Mouse (Mus musculus): ENCODE results near the gene Atp6ap2. TPM values are rescaled to one million over a fixed set of nuclear protein-coding genes. Genes with fewer than 3 reads are reported as not detected.
"Not testable (repeated sequence)": the region's sequence is repeated elsewhere in the genome, so short reads cannot be mapped to it uniquely, and the experiment has no call there.

The Atp6ap2 gene
- polyA plus RNA-seq, 1 experiment from 2014 or later = 198 TPM

GRCm38 (mm10) chrX:12611211-12611610 is 23.6 kb downstream of the Atp6ap2 start:
- Histone ChIP-seq H3K27me3 (no peaks in the 10 kb centered on the region), H3K9ac (no peak overlapping the region), H3K4me2 (no peak overlapping the region), H3K27ac (replicated peaks) (no peak overlapping the region), H3K4me1 (replicated peaks) (no peaks in the 10 kb centered on the region), H3K9me3 (no peaks in the 10 kb centered on the region), H3K4me3 (no peak overlapping the region), H3K36me3 (peaks cover 15% of the 10 kb centered on the region; the same call in 1 of the 2 replicates)
- 88% methylated on average over 2 of the region's 2 CpGs for WGBS
- ATAC-seq (ENCODE audit: low FRiP score, low read depth) = no peak

DNA sequence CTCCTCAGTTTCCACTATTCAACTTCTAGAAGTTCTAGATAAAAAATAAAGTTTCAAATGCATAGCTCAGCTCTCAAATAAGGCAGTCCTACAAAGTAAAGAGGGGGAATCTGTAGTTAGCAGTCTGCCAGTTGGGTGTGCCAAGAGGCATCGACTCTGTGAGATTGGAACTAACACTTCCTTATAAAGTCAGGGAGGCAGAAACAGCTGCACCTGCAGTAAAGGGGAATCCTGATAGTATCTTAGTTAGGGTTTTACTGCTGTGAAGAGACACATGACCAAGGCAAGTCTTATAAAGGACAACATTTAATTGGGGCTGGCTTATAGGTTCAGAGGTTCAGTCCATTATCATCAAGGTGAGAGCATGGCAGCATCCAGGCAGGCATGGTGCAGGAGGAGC is 24.8 kb downstream of the Atp6ap2 start:
- not testable (repeated sequence) for H3K4me3 ChIP-seq; H3K9ac ChIP-seq; H3K9me3 ChIP-seq; ATAC-seq (ENCODE audit: low FRiP score, low read depth); H3K27me3 ChIP-seq; H3K36me3 ChIP-seq; H3K27ac ChIP-seq (replicated peaks); H3K4me2 ChIP-seq; H3K4me1 ChIP-seq (replicated peaks)
- WGBS = 96% methylated on average over 1 of the region's 1 CpGs

DNA sequence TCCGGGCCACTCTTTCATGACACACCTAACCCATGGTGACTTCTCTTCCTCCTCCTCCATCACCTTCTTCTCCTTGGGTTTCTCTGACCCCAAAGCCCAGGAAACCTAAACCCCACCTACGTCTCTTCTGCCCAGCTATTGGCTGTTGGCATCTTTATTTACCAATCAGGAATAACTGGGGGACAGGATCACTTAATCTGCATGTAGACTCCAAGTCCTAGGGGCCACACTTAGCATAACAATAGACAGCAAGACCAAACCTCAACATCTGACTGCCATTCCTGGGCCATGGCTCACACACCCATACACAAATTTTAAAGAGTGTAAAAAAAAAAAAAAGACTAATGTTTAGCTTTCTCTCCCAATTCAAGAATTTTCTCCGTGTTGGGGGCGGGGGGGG is 37.5 kb downstream of the Atp6ap2 start:
- H3K36me3 ChIP-seq = no peaks in the 10 kb centered on the region
- no peaks in the 10 kb centered on the region for H3K4me1 ChIP-seq (replicated peaks)
- no peak overlapping the region for H3K9ac ChIP-seq
- no peak overlapping the region for H3K4me3 ChIP-seq
- no peaks in the 10 kb centered on the region for H3K27me3 ChIP-seq
- no peak for ATAC-seq (ENCODE audit: low FRiP score, low read depth)
- WGBS = 65% methylated on average over 3 of the region's 4 CpGs
- no peak overlapping the region for H3K4me2 ChIP-seq
- H3K9me3 ChIP-seq = no peaks in the 10 kb centered on the region
- no peak overlapping the region for H3K27ac ChIP-seq (replicated peaks)

DNA sequence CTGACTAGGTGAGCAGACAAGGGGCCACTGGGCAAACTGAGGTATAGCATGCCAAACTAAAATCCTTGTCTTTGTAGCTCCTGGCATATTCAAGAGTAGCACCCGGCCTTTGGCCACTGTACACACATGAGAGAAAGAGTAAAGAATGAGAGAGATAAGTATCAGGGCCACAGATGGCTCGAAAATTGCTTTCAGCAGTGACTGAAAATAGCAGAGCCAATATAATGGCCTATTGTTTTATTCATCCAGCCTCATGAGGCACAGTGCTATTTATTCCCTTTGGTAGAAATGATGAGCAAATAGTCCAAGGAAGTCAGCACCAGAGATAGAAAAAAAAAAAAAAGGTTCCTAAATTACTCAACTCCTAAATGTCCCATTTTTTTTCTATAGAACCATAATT is 57.4 kb downstream of the Atp6ap2 start:
- no peak overlapping the region for H3K4me3 ChIP-seq
- 41% methylated on average over 2 of the region's 2 CpGs for WGBS
- no peaks in the 10 kb centered on the region for H3K36me3 ChIP-seq
- H3K4me1 ChIP-seq (replicated peaks) = no peaks in the 10 kb centered on the region
- no peak overlapping the region for H3K27ac ChIP-seq (replicated peaks)
- H3K27me3 ChIP-seq = no peaks in the 10 kb centered on the region
- no peak for ATAC-seq (ENCODE audit: low FRiP score, low read depth)
- H3K4me2 ChIP-seq = no peak overlapping the region
- H3K9ac ChIP-seq = no peak overlapping the region
- no peaks in the 10 kb centered on the region for H3K9me3 ChIP-seq

GRCm38 (mm10) chrX:12645531-12646304 is 58.1 kb downstream of the Atp6ap2 start:
- Histone ChIP-seq H3K9ac (no peak overlapping the region), H3K36me3 (no peaks in the 10 kb centered on the region), H3K9me3 (no peaks in the 10 kb centered on the region), H3K27ac (replicated peaks) (no peak overlapping the region), H3K27me3 (no peaks in the 10 kb centered on the region), H3K4me2 (no peak overlapping the region), H3K4me3 (no peak overlapping the region), H3K4me1 (replicated peaks) (no peaks in the 10 kb centered on the region)
- peak; percentile 45; the same call in 1 of the 2 replicates for ATAC-seq (ENCODE audit: low FRiP score, low read depth)
- 50% methylated on average over 12 of the region's 12 CpGs for WGBS

GRCm38 (mm10) chrX:12651906-12652305 is 64.3 kb downstream of the Atp6ap2 start:
- Histone ChIP-seq H3K4me1 (replicated peaks) (no peaks in the 10 kb centered on the region), H3K36me3 (peaks cover 11% of the 10 kb centered on the region; the same call in 1 of the 2 replicates), H3K9me3 (no peaks in the 10 kb centered on the region), H3K4me2 (no peak overlapping the region), H3K27me3 (no peaks in the 10 kb centered on the region), H3K9ac (no peak overlapping the region), H3K4me3 (no peak overlapping the region), H3K27ac (replicated peaks) (no peak overlapping the region)
- 95% methylated on average over 16 of the region's 16 CpGs for WGBS
- ATAC-seq (ENCODE audit: low FRiP score, low read depth) = no peak

GRCm38 (mm10) chrX:12653879-12654278 is 66.3 kb downstream of the Atp6ap2 start:
- H3K4me1 ChIP-seq (replicated peaks) = no peaks in the 10 kb centered on the region
- no peaks in the 10 kb centered on the region for H3K9me3 ChIP-seq
- H3K9ac ChIP-seq = no peak overlapping the region
- no peak for ATAC-seq (ENCODE audit: low FRiP score, low read depth)
- peaks cover 20% of the 10 kb centered on the region; the same call in 1 of the 2 replicates for H3K36me3 ChIP-seq
- H3K4me2 ChIP-seq = no peak overlapping the region
- H3K27ac ChIP-seq (replicated peaks) = no peak overlapping the region
- H3K27me3 ChIP-seq = no peaks in the 10 kb centered on the region
- 70% methylated on average over 2 of the region's 2 CpGs for WGBS
- H3K4me3 ChIP-seq = no peak overlapping the region

Other genes with a start within 250 kb of the Atp6ap2 start
- gene 1810030O07Rik, start 85.9 kb downstream of the Atp6ap2 start, polyA plus RNA-seq (2015; fragmentation: Nextera tagmentation; extraction: Ambion mirVana) = 23.0 and 25.6 TPM in 2 replicates
- gene Med14, start 174.3 kb downstream of the Atp6ap2 start, polyA plus RNA-seq (2015; fragmentation: Nextera tagmentation; extraction: Ambion mirVana) = 13.0 and 14.5 TPM in 2 replicates